Mouse (Mus musculus): ENCODE results near the gene Polr2a. TPM values are rescaled to one million over a fixed set of nuclear protein-coding genes. Genes with fewer than 3 reads are reported as not detected.

Polr2a gene
- total and polyA plus RNA-seq, 2 experiments from 2014 or later = 10.2 to 16.9 TPM

GRCm38 (mm10) chr11:69729063-69729462 is 29.4 kb downstream of the Polr2a start:
- WGBS = 19% methylated on average over 3 of the region's 3 CpGs
- H3K4me2 ChIP-seq (ENCODE audit: low read depth, low read length, poor library complexity, severe bottlenecking) = no peak overlapping the region
- peaks cover 2% of the 10 kb centered on the region for H3K36me3 ChIP-seq (ENCODE audit: insufficient read depth, low read length)
- peak; percentile 50 for TF ChIP-seq CTCF (IDR thresholded peaks at IDR 0.05)
- ATAC-seq (ENCODE audit: low FRiP score) = no peak
- DNase-seq (ENCODE audit: low spot score) = peak; percentile 24
- H3K4me1 ChIP-seq (ENCODE audit: insufficient read depth, low read length) = no peaks in the 10 kb centered on the region
- no peaks in the 10 kb centered on the region for H3K9me3 ChIP-seq (ENCODE audit: low read length)
- H3K9ac ChIP-seq (replicated peaks; ENCODE audit: low read length, poor library complexity, severe bottlenecking) = no peak overlapping the region
- no peak overlapping the region for H3K27ac ChIP-seq (ENCODE audit: low read depth, low read length)
- no peak overlapping the region for H3K4me3 ChIP-seq (ENCODE audit: low read depth, low read length)
- no peaks in the 10 kb centered on the region for H3K27me3 ChIP-seq (ENCODE audit: insufficient read depth, low read length)

GRCm38 (mm10) chr11:69725951-69726350 is 32.5 kb downstream of the Polr2a start:
- WGBS = 35% methylated on average over 5 of the region's 5 CpGs

GRCm38 (mm10) chr11:69723074-69723473 is 35.4 kb downstream of the Polr2a start:
- Histone ChIP-seq H3K9ac (replicated peaks; ENCODE audit: low read length, poor library complexity, severe bottlenecking) (no peak overlapping the region), H3K4me1 (ENCODE audit: insufficient read depth, low read length) (no peaks in the 10 kb centered on the region), H3K27ac (ENCODE audit: low read depth, low read length) (no peak overlapping the region), H3K9me3 (ENCODE audit: low read length) (no peaks in the 10 kb centered on the region), H3K4me3 (ENCODE audit: low read depth, low read length) (no peak overlapping the region), H3K27me3 (ENCODE audit: insufficient read depth, low read length) (no peaks in the 10 kb centered on the region), H3K4me2 (ENCODE audit: low read depth, low read length, poor library complexity, severe bottlenecking) (no peak overlapping the region), H3K36me3 (ENCODE audit: insufficient read depth, low read length) (no peaks in the 10 kb centered on the region)
- no peak for DNase-seq (ENCODE audit: low spot score)
- no peak for ATAC-seq (ENCODE audit: low FRiP score)
- WGBS = 45% methylated on average over 2 of the region's 2 CpGs
- TF ChIP-seq CTCF (IDR thresholded peaks at IDR 0.05) = no peak

More at GRCm38 (mm10) chr11:69725951-69726350, 32.5 kb downstream of the Polr2a start:
- DNase-seq (ENCODE audit: low spot score) (no peak), ATAC-seq (ENCODE audit: low FRiP score) (no peak)
- Histone ChIP-seq H3K27ac (ENCODE audit: low read depth, low read length) (no peak overlapping the region), H3K27me3 (ENCODE audit: insufficient read depth, low read length) (no peaks in the 10 kb centered on the region), H3K4me2 (ENCODE audit: low read depth, low read length, poor library complexity, severe bottlenecking) (no peak overlapping the region), H3K9me3 (ENCODE audit: low read length) (no peaks in the 10 kb centered on the region), H3K9ac (replicated peaks; ENCODE audit: low read length, poor library complexity, severe bottlenecking) (no peak overlapping the region), H3K36me3 (ENCODE audit: insufficient read depth, low read length) (no peaks in the 10 kb centered on the region), H3K4me1 (ENCODE audit: insufficient read depth, low read length) (no peaks in the 10 kb centered on the region), H3K4me3 (ENCODE audit: low read depth, low read length) (no peak overlapping the region)
- TF ChIP-seq CTCF (IDR thresholded peaks at IDR 0.05) = no peak

GRCm38 (mm10) chr11:69720852-69721251 is 37.6 kb downstream of the Polr2a start:
- H3K4me1 ChIP-seq (ENCODE audit: insufficient read depth, low read length) = no peaks in the 10 kb centered on the region
- no peak overlapping the region for H3K27ac ChIP-seq (ENCODE audit: low read depth, low read length)
- DNase-seq (ENCODE audit: low spot score) (no peak), ATAC-seq (ENCODE audit: low FRiP score) (no peak)
- no peaks in the 10 kb centered on the region for H3K36me3 ChIP-seq (ENCODE audit: insufficient read depth, low read length)
- no peaks in the 10 kb centered on the region for H3K9me3 ChIP-seq (ENCODE audit: low read length)
- no peak overlapping the region for H3K9ac ChIP-seq (replicated peaks; ENCODE audit: low read length, poor library complexity, severe bottlenecking)
- H3K4me2 ChIP-seq (ENCODE audit: low read depth, low read length, poor library complexity, severe bottlenecking) = no peak overlapping the region
- 83% methylated on average over 6 of the region's 6 CpGs for WGBS
- TF ChIP-seq CTCF (IDR thresholded peaks at IDR 0.05) = no peak
- no peak overlapping the region for H3K4me3 ChIP-seq (ENCODE audit: low read depth, low read length)
- no peaks in the 10 kb centered on the region for H3K27me3 ChIP-seq (ENCODE audit: insufficient read depth, low read length)

- 68% methylated on average over 6 of the region's 6 CpGs for WGBS
Measured at GRCm38 (mm10) chr11:69719423-69719822, 39.0 kb downstream of the Polr2a start.

GRCm38 (mm10) chr11:69718661-69719060 is 39.8 kb downstream of the Polr2a start:
- no peak overlapping the region for H3K4me3 ChIP-seq (ENCODE audit: low read depth, low read length)
- TF ChIP-seq CTCF (IDR thresholded peaks at IDR 0.05) = no peak
- 0 out of 2 replicates have a peak overlapping the region, but pooled peaks have one; percentile 4 for H3K4me2 ChIP-seq (ENCODE audit: low read depth, low read length, poor library complexity, severe bottlenecking)
- H3K4me1 ChIP-seq (ENCODE audit: insufficient read depth, low read length) = no peaks in the 10 kb centered on the region
- no peaks in the 10 kb centered on the region for H3K9me3 ChIP-seq (ENCODE audit: low read length)
- no peaks in the 10 kb centered on the region for H3K36me3 ChIP-seq (ENCODE audit: insufficient read depth, low read length)
- WGBS = 27% methylated on average over 15 of the region's 15 CpGs
- no peak overlapping the region for H3K27ac ChIP-seq (ENCODE audit: low read depth, low read length)
- no peaks in the 10 kb centered on the region for H3K27me3 ChIP-seq (ENCODE audit: insufficient read depth, low read length)
- DNase-seq (ENCODE audit: low spot score) = no peak
- no peak for ATAC-seq (ENCODE audit: low FRiP score)
- no peak overlapping the region for H3K9ac ChIP-seq (replicated peaks; ENCODE audit: low read length, poor library complexity, severe bottlenecking)

More at GRCm38 (mm10) chr11:69719423-69719822, 39.0 kb downstream of the Polr2a start:
- ATAC-seq (ENCODE audit: low FRiP score) = no peak
- H3K4me2 ChIP-seq (ENCODE audit: low read depth, low read length, poor library complexity, severe bottlenecking) = no peak overlapping the region
- H3K27me3 ChIP-seq (ENCODE audit: insufficient read depth, low read length) = no peaks in the 10 kb centered on the region
- no peak for DNase-seq (ENCODE audit: low spot score)
- H3K4me3 ChIP-seq (ENCODE audit: low read depth, low read length) = no peak overlapping the region
- H3K9me3 ChIP-seq (ENCODE audit: low read length) = no peaks in the 10 kb centered on the region
- no peaks in the 10 kb centered on the region for H3K36me3 ChIP-seq (ENCODE audit: insufficient read depth, low read length)
- TF ChIP-seq CTCF (IDR thresholded peaks at IDR 0.05) = peak; percentile 11; the same call in 1 of the 2 replicates
- no peaks in the 10 kb centered on the region for H3K4me1 ChIP-seq (ENCODE audit: insufficient read depth, low read length)
- H3K9ac ChIP-seq (replicated peaks; ENCODE audit: low read length, poor library complexity, severe bottlenecking) = no peak overlapping the region
- H3K27ac ChIP-seq (ENCODE audit: low read depth, low read length) = no peak overlapping the region

Measured in midbrain, postnatal 0 days (tissue).